Mouse (Mus musculus): ENCODE results near the gene Ndufa3.
"Not testable (repeated sequence)": the region's sequence is repeated elsewhere in the genome, so short reads cannot be mapped to it uniquely, and the experiment has no call there.

The Ndufa3 gene

DNA sequence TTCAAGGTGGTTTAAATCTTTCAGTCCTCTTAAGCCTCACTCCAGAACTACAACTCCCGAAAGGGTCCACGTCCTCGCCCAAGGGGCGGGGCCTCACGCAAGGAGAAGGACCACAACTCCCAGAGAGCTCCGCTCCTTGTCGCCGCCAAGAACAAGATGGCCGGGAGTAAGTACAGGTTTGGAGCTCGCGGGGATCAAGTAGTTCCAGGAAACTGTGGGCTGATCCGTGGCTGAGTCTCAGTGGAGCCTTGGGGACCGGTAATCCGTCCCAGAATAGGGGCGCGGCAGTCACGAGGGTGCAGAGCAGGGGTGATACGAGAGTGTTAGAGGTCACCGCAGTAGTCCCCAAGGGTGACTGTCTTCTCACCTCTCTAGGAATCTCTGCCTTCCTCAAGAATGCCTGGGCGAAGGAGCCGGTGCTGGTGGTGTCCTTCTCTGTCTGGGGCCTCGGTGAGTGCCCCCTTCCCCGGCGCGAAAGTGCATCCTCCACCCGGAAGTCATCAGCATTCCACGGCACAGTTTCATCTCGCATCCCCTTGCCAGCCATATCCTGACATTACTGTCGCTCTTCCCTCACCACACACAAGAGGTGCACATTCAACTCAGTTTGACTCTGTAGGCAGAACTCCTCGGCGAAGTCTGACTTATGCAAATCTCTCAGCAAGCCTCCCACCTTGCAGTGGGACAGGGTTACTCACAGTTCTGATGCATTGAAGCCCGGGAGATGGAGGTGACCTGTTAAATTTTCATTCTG lies at the start of gene Ndufa3:
Ndufa3 (plus strand) TSS at position 132 of the 754 bp plus-strand sequence.
- peak; percentile 58 to 66 for DNase-seq (ENCODE audit: low read depth in 1 of 2, low spot score in 2 of 2)

DNA sequence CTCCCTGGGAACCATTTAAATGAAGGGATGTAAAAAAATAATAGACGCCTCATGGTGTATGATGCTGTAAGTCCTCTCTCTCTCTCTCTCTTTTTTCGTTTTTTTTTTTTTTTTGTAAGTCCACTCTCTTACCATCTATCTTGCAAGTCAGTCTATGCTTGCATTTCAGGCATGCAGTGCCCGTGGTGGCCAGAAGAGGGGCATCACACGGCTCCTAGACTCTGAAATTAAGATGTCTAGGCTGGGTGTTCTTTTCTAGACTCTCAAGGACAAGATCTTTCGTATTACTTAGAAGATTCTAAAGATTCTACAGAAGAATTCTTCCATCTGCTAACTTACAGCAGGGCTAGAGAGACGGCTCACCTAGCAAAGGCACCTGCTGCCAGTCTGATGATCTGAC lies 47.4 kb upstream of the Ndufa3 start:
- no peak for DNase-seq (ENCODE audit: low read depth in 1 of 2, low spot score in 2 of 2)

DNA sequence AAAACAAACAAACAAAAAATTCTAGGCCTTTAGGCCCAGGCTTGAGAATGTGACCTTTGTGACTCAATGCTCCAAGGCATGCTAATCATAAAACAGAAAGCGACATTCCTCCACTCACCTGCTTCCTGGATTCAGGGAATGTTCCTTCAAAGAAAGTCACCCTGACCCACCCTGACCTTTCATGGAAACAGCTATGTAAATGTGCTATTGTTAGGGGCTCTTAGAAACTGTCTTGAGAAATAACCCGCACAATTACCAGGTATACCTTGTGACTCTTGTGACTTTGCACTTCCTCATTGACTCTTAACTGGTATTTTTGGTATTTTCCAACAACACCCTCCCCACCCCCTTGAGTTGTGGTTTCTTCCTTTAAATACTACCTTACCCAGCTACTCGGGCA lies 46.6 kb upstream of the Ndufa3 start:
- not testable (repeated sequence) for DNase-seq (ENCODE audit: low read depth in 1 of 2, low spot score in 2 of 2)

DNA sequence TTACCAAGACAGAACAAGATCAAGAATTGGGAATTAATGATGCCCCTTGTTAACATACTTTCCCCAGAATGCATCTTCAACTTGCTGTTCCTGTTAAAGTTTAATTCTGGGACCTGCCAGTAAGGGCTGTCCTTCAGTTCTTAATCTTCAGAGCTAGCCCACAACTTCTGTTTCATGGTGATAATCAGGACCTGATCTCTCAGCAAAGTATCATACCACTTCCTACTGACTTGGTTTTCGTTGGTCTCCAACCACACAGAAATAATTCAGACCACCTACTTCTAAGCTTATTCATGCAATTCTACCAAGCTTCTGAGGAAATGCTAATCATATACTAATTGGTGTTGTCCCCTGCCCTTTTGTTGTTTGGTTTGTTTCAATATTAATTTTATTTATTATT lies 45.3 kb upstream of the Ndufa3 start:
- DNase-seq (ENCODE audit: low read depth in 1 of 2, low spot score in 2 of 2): no peak

DNA sequence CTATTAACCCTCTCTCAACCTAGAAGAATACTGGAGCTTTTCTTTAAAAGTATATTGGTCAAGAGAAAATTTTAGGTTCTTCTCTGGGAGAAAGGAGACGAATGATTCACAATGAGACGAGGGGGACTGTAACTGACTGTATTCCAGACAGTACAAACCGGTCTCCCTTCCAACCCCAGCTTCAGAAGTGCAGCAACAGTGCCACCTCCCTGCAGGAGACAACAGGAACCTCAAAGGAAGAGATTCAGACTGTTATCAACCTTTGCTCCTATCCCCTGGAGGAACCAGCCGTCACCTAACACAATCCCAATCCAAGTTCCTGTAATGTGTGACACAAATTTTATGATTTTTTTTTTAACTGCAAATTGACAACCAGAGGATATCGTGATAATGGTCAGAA lies 43.0 kb upstream of the Ndufa3 start:
- DNase-seq (ENCODE audit: low read depth in 1 of 2, low spot score in 2 of 2): no peak

DNA sequence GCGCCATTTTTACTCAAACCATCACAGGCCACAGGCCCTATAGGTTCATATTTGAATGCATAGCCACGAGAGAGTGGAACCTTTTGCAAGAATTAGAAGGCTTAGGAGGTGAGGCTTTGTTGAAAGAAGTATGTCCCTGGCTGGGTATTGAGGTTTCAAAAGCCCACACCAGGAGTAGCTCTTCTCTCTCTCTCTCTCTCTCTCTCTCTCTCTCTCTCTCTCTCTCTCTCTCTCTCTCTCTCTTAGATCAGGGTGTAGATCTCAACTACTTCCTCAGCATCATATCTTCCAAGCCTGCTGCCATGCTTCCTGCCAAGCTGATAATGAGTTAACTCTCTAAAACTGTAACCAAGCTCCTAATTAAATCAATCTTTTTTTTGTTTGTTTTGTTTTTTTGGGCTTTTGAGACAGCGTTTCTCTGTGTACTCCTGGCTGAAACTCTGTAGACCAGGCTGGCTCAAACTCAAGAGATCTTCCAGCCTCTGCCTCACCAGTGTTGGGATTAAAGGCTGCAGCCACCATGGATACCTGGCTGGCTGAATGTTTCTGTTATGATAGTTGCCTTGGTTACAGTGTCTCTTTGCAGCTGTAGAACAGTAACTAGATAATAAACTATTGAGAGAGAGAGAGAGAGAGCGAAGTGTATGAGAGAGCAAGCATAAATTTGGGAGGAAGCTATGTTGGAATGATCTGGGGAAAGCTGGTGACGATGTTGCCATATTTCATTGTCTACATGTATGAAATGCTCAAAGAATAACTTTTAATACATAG lies 40.6 kb upstream of the Ndufa3 start:
- no peak for DNase-seq (ENCODE audit: low read depth in 1 of 2, low spot score in 2 of 2)

DNA sequence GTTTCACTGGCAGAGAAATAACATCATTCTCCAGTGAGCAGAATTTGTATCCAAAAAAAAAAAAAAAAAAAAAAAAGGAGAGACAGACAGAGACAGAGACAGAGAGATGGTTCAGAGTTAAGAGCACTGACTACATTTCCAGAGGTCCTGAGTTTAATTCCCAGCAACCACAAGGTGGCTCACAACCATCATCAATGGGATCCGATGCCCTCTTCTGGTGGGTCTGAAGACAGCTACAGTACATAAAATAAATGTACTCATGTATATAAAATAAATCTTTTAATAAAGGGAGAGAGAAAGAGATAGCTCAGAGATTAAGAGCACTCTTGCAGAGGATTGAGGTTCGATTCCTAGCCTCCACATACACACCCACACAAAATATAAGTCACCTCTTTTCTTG lies 39.0 kb upstream of the Ndufa3 start:
- no peak for DNase-seq (ENCODE audit: low read depth in 1 of 2, low spot score in 2 of 2)

DNA sequence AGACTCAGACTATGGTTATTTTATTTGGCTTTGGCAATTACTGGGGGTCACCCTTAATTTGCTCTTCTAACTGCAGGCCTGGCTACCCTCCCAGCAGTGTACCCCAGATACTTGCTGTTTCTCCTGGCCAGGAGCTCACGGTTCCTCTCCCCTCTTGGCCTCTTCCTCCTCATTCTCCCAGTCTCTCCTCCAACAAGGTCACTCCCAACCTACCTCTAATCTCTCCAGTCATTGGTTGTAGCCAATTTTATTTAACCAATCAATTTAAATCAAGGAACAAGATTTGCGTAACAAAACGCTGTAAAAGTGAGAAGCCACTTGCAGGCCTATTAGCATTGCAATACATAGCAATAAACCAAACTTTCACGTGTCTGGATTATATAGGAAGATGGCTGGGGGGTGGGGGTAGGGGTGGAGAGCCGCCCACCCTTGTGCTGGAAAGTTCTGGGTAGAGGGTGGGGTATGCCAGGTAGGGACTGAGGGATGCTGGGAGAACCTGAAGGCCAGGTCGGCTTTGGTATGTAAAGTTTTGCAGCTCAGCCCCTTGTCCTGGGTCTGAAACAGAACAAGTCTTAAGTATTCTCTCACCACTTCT lies 38.1 kb upstream of the Ndufa3 start:
- no peak for DNase-seq (ENCODE audit: low read depth in 1 of 2, low spot score in 2 of 2)

DNA sequence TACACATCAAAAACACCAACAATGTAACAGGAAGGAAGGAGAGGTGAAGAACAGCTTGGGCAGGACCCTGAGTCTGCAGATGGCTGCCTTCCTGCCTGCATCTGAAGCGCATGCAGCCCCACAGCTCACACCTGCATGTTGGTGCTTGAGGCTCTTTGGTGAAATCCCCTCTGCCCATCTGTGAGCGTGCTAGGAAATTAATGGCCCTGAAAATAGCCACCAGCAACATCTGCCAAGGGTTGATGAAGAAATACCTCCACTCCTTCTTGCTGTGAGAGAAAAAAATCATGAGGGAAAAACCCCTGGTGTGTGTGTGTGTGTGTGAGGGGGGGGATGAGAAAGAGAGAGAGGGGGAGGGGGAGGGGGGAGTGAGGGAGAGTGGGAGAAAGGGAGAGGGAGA lies 37.1 kb upstream of the Ndufa3 start:
- DNase-seq (ENCODE audit: low read depth in 1 of 2, low spot score in 2 of 2): no peak

DNA sequence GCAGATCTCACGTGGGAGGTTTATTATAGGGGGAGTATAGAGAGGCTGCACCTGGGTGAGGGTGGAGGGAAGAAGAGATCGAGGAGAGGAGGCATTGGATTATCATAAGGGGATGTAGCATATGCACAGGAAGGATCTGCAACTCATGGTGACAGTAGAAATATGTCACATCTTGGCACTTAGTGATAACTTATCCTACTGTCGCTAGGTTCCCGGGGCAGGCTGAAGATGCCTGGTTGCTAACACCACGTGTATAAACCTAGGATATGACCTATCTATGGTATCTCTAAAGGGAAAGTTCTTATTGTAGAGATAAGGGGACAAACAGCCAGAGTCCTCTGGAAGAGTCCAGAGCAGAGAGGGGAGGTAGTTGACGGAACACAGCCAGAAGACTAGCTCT lies 31.4 kb upstream of the Ndufa3 start:
- DNase-seq (ENCODE audit: low read depth in 1 of 2, low spot score in 2 of 2): no peak

DNA sequence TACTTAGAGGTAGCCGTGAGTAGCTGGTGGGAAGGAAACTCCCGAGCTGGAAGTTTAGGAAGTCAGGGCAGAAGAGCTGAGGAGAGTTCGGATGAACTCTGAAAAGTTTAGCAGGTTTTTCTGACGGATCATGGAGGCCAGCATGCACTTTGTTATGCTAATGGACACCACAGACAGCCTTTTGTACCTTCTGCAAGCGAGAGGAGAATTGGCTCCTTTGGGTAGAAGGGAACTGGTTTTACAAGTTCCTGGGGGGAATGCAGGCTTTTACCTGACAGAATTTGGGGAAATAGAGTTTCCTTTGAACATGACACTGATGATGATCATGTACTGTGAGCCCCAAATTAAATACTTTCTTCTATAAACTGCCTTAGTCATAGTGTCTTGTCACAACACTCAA lies 30.9 kb upstream of the Ndufa3 start:
- no peak for DNase-seq (ENCODE audit: low read depth in 1 of 2, low spot score in 2 of 2)

DNA sequence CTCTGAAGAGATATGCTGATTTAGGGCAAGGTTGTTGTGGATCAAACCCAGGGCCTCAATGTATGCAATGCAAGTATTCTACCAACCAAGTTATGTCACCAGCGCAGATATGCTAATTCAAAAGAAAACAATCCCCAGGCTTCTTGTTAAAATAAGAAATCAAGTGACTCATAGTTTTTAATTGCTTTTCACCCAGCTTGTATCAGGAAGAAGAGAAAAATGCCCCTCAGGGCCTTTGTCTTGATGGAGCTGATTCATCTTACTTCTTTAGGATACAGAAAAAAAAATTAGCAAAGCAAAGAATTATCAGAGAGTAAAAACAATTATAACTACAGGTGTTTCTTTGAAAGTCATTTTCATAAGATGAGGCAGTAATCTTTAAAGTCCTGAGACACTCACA lies 29.9 kb upstream of the Ndufa3 start:
- DNase-seq (ENCODE audit: low read depth in 1 of 2, low spot score in 2 of 2): no peak

DNA sequence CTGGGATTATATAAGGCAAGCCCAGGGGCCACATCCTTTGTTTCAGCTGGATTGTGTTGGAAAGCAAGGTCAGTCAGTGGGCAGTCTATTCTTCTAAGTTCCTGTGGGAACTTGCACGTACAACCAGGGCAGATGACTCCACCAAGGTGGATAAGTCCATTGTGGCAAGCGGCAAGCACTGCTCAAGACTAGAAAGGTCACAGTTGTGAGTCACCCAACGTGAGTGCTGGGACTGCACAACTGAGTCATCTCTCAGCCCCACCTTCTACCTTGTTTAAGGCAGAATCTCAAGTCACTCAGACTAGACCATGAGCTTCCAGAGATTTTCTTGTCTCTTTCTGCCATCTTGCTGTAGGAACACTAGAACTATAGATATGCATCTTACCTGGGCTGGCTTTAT lies 26.6 kb upstream of the Ndufa3 start:
- DNase-seq (ENCODE audit: low read depth in 1 of 2, low spot score in 2 of 2): no peak

DNA sequence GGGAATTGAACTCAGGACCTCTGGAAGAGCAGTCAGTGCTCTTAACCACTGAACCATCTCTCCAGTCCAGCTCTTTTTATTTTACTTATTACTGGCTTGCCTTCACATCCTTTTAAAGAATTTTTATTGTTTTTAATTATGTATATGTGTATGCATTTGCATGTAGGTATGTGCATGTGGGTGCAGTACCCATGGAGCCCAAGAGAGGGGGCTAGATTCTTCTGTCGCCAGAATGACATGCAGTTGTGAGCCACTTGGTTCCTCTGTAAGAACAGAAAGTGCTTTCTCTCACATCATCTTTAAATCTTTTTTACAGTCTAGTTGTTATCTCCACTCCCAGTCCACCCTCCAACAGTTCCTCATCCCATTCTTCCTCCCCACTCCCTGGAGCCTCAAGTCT lies 25.6 kb upstream of the Ndufa3 start:
- DNase-seq (ENCODE audit: low read depth in 1 of 2, low spot score in 2 of 2): no peak

DNA sequence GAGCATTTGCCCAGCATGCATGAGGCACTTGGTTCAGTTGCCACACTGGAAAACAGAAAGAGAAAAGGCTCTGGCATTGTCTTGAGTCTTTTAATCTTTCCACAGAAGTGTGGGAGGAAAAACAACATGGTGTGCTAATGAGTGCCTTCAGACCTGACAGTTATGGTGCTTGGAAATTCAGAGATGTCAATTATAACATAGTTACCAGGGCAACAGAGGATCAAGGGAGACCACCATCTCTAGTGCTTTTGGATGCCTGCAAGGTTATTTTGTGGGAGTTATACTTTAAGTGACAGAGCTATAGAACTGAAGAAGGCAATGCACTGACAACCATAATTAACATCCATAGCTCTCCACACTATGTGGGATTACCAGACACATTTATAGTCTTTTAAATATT lies 23.3 kb upstream of the Ndufa3 start:
- DNase-seq (ENCODE audit: low read depth in 1 of 2, low spot score in 2 of 2): no peak

DNA sequence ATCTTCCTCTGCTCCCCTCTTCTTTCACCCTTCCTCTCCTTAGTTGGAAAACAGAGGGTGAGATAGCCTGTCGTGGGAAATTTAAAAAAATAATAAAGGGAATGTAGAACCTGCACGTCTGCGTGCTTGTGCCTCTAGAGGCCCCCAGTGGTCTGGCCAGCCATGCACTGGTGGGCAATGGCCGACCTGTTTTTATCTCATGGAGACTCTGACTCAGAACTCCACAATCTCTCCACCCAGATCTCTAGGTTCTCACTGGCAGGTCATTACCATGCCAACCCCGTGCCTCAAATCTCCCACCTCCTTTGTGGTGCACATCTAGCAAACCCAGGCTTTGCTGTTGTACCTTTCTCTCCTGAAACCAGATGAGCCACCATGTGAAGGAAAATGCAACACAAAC lies 22.5 kb upstream of the Ndufa3 start:
- DNase-seq (ENCODE audit: low read depth in 1 of 2, low spot score in 2 of 2): no peak

DNA sequence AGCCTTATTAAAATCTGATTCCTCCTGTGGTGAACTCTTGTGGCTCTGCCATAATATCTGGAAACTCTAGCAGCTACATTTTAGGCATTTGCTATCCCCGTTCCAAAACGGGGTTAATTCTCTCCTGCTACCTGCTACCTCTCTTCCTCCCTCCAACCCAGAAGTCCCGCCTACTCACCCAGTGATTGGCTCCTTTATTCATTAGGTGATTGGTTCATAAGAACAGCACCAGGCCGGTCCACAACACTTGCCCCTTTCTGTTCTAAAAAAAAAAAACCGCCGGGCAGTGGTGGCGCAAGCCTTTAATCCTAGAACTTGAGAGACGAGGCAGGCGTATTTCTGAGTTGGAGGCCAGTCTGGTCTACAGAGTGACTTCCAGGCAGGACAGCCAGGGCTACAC lies 22.0 kb upstream of the Ndufa3 start:
- DNase-seq (ENCODE audit: low read depth in 1 of 2, low spot score in 2 of 2): no peak

DNA sequence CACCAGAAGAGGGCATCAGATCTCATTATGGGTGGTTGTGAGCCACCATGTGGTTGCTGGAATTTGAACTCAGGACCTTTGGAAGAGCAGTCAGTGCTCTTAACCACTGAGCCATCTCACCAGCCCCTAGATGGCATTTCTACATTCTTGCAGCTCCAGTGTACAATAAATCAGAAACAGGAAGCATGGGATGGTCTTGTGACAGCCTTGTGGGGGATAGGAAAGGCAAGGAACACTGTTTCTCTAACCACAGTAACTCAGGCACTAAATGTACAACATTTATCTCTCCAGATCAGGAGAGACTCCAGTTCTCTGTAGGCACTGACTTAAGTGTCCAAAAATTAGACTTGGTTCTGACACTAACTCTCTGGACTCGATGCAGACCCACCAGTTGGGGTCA lies 19.4 kb upstream of the Ndufa3 start:
- DNase-seq (ENCODE audit: low read depth in 1 of 2, low spot score in 2 of 2): not testable (repeated sequence)

DNA sequence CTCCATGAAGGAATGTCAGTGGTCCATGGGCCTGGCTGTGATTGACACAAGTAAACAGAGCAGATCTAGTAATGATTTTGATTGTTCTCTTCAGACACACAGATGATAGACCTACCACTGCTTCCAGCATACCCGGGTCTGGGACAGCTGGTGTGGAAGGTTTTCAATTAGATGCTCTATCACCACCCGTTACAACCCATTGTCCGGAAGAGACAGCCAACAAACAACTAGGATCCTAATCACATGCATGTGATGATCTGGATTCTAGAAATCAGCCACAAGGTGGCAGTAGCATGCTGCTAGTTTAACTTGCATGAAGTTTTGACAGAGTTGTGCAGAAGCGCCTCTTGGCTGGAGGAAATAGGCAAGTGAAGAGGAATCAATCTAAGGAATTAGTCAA lies 16.1 kb upstream of the Ndufa3 start:
- peak; percentile 19 to 31 for DNase-seq (ENCODE audit: low read depth in 1 of 2, low spot score in 2 of 2)

DNA sequence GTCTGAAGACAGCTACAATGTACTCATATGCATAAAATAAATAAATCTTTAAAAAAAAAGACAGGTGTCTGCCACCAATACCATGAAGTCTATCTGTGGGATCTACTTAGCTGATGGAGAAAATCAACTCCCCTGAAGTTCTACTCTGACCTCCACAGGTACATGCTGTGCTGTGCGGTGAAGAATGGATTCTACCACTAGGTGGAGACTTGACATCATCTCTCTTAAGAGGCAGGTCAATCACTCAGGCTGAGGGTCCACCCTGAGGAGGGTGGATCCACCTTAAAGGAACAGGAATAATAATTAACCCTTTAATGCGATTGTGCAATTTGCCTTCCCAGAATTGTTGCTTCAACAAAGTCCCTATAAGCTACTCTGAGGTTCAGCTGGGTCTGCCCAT lies 10.4 kb upstream of the Ndufa3 start:
- no peak for DNase-seq (ENCODE audit: low read depth in 1 of 2, low spot score in 2 of 2)

DNA sequence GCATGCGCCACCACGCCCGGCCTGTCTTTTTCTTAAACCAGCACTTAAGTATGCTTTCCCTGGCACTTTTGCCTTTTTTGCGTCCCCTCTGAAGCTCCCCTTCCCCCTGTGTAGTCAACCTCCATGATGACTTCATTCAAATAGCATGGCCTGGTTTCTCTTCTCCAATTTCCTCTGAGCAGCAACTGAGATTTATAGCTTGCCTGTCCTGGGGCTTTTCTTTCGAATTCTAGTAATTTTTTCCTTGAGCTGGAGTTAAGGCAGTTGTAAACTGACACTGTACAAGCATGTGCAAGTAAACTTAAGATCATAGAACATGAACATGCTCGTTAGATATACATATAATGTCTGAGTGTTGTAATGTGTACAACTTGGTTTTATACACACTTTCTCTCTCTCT lies 9.8 kb upstream of the Ndufa3 start:
- DNase-seq (ENCODE audit: low read depth in 1 of 2, low spot score in 2 of 2): no peak

DNA sequence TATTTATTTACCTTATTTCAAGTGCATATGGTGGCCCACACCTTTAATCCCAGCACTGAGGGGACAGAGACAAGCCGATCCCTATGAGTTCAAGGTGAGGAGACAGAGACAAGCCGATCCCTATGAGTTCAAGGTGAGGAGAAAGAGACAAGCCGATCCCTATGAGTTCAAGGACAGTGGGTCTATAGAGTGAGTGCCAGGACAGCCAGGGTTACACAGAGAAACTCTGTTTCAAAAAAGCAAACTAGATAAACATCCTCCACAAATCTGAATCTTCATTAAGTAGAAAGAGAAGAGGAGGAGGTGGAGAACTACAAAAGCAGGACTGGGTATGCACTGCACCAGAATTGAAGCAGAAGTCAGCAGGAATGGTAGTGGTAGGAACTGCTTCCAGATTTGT lies 8.5 kb upstream of the Ndufa3 start:
- no peak for DNase-seq (ENCODE audit: low read depth in 1 of 2, low spot score in 2 of 2)
